Mouse (Mus musculus) ES-E14 (cell line): ENCODE data around the gene Odf3. TPM values are rescaled to one million over a fixed set of nuclear protein-coding genes. Genes with fewer than 3 reads are reported as not detected.

Experiments used
- DNase-seq: peaks from one replicate; pipeline ENCODE4 v3.0.0-alpha.2; 2013; ENCODE audit warnings: low read depth, low spot score
- H3K27ac ChIP-seq: 2 replicates; pipeline ENCODE4 v1.5.1; 2012; ENCODE audit warnings: low read depth, mild to moderate bottlenecking, low read length, moderate library complexity, mixed read lengths; ENCODE audit not compliant: poor library complexity, insufficient read depth, severe bottlenecking
- H3K36me3 ChIP-seq: 2 replicates; pipeline ENCODE4 v1.6.1; 2012; ENCODE audit warnings: mild to moderate bottlenecking, low read length, moderate library complexity, mixed read lengths; ENCODE audit not compliant: control insufficient read depth, poor library complexity, insufficient read depth, severe bottlenecking
- H3K4me1 ChIP-seq, 2 experiments: fragments of 150-350 bp in 1 of 2; sonication (generic) in 1 of 2; 2 replicates each; pipeline ENCODE4 v1.6.1; 2012; ENCODE audit warnings: low read length in 2 of 2, mild to moderate bottlenecking in 1 of 2, mixed read lengths in 1 of 2; ENCODE audit not compliant: control insufficient read depth in 2 of 2, insufficient read depth in 2 of 2, poor library complexity in 1 of 2
- H3K4me3 ChIP-seq, 2 experiments: fragments of 150-350 bp in 1 of 2; sonication (generic) in 1 of 2; 2 replicates each; pipeline ENCODE4 v1.5.1; 2012; ENCODE audit warnings: low read length in 2 of 2, low read depth in 1 of 2, mild to moderate bottlenecking in 1 of 2, mixed read lengths in 1 of 2; ENCODE audit not compliant: insufficient read depth in 1 of 2, poor library complexity in 1 of 2, severe bottlenecking in 1 of 2
- H3K9ac ChIP-seq: 2 replicates; pipeline ENCODE4 v1.6.1; 2012; ENCODE audit warnings: low read depth, mild to moderate bottlenecking, low read length, mixed read lengths; ENCODE audit not compliant: poor library complexity, insufficient read depth, severe bottlenecking
- H3K9me3 ChIP-seq: fragments of 150-350 bp; sonication (generic); 2 replicates; pipeline ENCODE4 v1.6.1; 2012; ENCODE audit warnings: low read depth, mild to moderate bottlenecking, low read length; ENCODE audit not compliant: control insufficient read depth, insufficient read depth
- CHD2 ChIP-seq: IDR thresholded peaks from 2 replicates; pipeline ENCODE4 v1.6.1; 2014; ENCODE audit warnings: mild to moderate bottlenecking, low read depth, low read length, inconsistent platforms
- HCFC1 ChIP-seq: IDR thresholded peaks from 2 replicates; pipeline ENCODE4 v1.6.1; 2012; ENCODE audit warnings: low read length, inconsistent platforms, borderline replicate concordance; ENCODE audit not compliant: insufficient read depth
- MAFK ChIP-seq: IDR thresholded peaks from 2 replicates; pipeline ENCODE4 v1.6.1; 2014; ENCODE audit warnings: mild to moderate bottlenecking, low read depth, low read length, inconsistent platforms; ENCODE audit not compliant: insufficient read depth
- ZC3H11A ChIP-seq: IDR thresholded peaks from 2 replicates; pipeline ENCODE4 v1.6.1; 2012; ENCODE audit warnings: low read depth, mild to moderate bottlenecking, inconsistent platforms, low read length, borderline replicate concordance
- ZNF384 ChIP-seq: IDR thresholded peaks from 2 replicates; pipeline ENCODE4 v1.6.1; 2012; ENCODE audit warnings: low read depth, low read length, inconsistent platforms
- in situ Hi-C, 2 experiments: fragments of 600-800 bp; cut with MboI; formaldehyde crosslinking; loops; one replicate each; pipeline ENCODE4 v1.15.1; 2025; ENCODE audit warnings: low sequenced_read_pairs in 2 of 2, inconsistent platforms in 1 of 2; ENCODE audit not compliant: unreplicated experiment in 2 of 2
- total RNA-seq: library from RNA; depleted of rRNA; stranded (reverse); fragments of 300-350 nt; gene quantifications from 2 replicates; pipeline ENCODE4 v1.2.3, GENCODE M21; 2012

Odf3 gene
- total RNA-seq, 1 experiment: not detected

DNA sequence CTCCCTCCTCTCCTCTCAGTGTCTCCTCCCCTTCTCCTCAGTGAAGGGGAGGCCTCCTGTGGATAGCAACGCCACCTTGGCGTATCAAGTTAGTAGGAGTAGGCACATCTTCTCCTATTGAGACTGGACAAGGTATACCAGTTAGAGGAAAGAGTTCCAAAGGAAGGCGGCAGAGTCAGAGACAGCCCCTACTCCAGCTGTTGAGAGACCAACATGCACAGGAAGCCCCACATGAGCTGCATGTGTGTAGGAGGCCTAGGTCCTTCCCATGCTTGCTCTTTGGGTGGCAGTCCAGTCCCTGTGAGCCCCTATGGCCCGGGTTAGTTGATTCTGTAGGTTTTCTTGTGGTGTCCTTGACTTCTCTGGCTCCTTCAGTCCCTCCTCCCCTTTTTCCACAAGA lies 14.3 kb upstream of the Odf3 start:
- in situ Hi-C loops: loop anchor here in 1 of 2 experiments (25.0 kb wide), 1 partner anchor 229 kb away; the partner anchor contains the start of gene B4galnt4
- TF ChIP-seq ZNF384 (no peak), MAFK (no peak), CHD2 (no peak), HCFC1 (no peak), ZC3H11A (no peak)
- no peaks in the 10 kb centered on the region for H3K9me3 ChIP-seq
- no peak overlapping the region for H3K9ac ChIP-seq
- H3K27ac ChIP-seq: no peak overlapping the region
- H3K4me3 ChIP-seq: no peak overlapping the region
- DNase-seq: no peak
- peaks cover 0 to 4% of the 10 kb centered on the region in 2 experiments; a peak in 1 of 4 replicates for H3K4me1 ChIP-seq
- peaks cover 4% of the 10 kb centered on the region; the same call in 1 of the 2 replicates for H3K36me3 ChIP-seq

DNA sequence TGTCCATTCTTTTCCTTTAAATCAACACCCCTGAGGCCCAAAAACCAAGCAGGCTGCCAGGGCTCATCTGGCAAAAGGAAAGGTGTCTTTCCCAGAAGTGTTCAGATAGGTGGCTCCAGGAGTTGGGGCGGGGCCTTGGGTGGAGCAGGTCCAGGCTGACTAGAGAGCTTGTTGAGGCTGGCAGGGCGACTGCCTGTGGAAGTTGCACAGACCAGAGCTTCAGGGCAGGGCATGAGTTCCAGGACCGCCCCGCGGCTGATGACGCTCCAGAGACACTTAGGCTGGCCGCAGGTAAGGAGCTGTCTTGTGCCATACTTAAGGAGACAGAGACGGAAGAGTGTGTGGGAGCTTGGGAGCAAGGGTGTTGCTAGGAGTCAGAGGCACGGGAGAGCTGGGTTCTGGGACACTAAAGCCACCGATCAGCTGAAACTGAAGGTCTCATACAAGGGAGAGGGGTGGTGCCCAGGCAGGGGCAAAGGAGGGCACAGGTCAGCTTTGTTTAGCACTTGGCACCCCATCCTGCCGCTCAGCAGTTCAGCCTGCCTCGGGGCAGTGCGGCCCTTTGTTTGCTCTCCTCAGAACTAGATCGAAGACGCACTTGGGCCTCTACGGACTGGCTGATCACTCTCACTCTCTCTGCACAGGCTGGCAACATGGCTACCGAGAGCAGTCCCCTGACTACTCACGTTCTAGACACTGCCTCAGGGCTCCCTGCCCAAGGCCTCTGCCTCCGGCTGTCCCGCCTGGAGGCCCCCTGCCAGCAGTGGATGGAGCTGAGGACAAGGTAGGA lies 12.4 kb upstream of the Odf3 start, which contains the start of gene Urah:
Gene Urah, plus strand, starts transcription at position 51 of the 790 bp plus-strand sequence.
- Histone ChIP-seq H3K9ac (peak within 1 kb of the TSS; percentile 56), H3K4me1 (peaks cover 0 to 7% of the 10 kb centered on the region in 2 experiments; a peak in 2 of 4 replicates), H3K9me3 (no peaks in the 10 kb centered on the region), H3K4me3 (peak within 1 kb of the TSS; percentile 58 to 72), H3K27ac (no peak within 1 kb of the TSS), H3K36me3 (peaks cover 4% of the 10 kb centered on the region; the same call in 1 of the 2 replicates)
- in situ Hi-C loops: loop anchor here in 1 of 2 experiments (25.0 kb wide), 1 partner anchor 227 kb away; the partner anchor contains the start of gene B4galnt4
- no peak for TF ChIP-seq ZC3H11A
- no peak for TF ChIP-seq HCFC1
- TF ChIP-seq CHD2: no peak
- no peak for TF ChIP-seq ZNF384
- TF ChIP-seq MAFK: no peak
- no peak for DNase-seq

DNA sequence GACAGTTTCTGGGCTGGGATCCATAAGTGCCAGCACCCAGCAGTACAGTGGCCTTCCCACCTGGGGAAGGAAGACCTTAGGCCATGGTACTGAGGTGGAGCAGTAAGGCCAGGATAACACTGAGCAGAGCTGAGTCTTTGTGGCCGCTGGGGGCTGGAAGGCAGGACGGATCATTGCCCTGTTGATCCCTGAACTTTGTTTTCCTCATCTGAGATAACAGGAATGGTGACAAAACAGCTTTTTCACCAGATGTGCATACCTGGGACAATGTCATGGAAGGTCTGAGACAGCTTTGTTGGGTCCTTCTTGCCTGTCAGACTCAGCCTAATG lies 11.9 kb upstream of the Odf3 start:
- Histone ChIP-seq H3K9ac (peak overlapping the region; percentile 56), H3K27ac (no peak overlapping the region), H3K4me3 (peak overlapping the region; percentile 58 to 72), H3K36me3 (peaks cover 4% of the 10 kb centered on the region; the same call in 1 of the 2 replicates), H3K4me1 (peaks cover 0 to 8% of the 10 kb centered on the region in 2 experiments; a peak in 2 of 4 replicates), H3K9me3 (no peaks in the 10 kb centered on the region)
- in situ Hi-C loops: loop anchor here in 1 of 2 experiments (25.0 kb wide), 1 partner anchor 227 kb away; the partner anchor contains the start of gene B4galnt4
- TF ChIP-seq ZC3H11A (no peak), MAFK (no peak), HCFC1 (no peak), ZNF384 (no peak), CHD2 (no peak)
- no peak for DNase-seq

DNA sequence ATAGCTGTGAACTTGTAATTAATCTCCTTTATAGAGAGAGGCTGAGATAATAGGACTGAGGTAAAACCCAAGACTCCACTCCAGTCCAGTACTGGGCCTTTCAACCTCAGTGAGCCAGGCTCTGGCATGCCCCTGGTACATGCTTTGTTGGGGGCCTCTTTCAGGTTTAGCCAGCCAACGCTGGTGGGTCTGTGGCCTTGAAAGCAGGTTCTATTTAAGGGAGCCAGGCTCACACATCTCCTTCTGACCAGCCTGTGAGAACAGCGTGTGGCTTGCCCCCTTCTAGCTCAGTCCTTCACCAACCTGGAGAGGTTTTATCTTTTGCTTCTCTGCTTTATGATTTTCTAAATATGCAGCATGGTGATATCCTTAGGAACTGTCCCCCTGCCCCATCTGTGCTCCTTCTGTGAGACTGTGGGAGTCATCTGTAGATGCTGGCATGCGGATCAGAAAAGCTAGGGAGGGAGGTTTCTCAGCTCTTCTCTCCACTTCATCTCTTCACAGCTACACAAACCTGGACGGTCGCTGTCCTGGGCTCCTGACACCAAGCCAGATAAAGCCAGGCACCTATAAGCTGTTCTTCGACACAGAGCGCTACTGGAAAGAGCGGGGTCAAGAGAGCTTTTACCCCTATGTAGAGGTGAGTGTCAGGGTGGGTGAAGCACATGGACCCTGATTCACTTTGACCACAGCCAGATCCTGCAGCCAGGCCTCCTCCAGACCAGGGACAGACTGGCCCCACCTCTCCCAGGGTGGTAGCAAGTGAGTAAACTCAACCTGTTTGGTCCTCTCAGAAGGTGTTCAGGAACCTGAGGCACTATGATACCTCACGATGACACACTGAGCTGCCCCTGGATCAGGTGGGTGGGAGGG lies 11.1 kb upstream of the Odf3 start:
- no peak overlapping the region for H3K27ac ChIP-seq
- no peaks in the 10 kb centered on the region for H3K9me3 ChIP-seq
- no peak overlapping the region for H3K4me3 ChIP-seq
- in situ Hi-C loops: loop anchor here in 1 of 2 experiments (25.0 kb wide), 1 partner anchor 226 kb away; the partner anchor contains the start of gene B4galnt4
- peaks cover 4% of the 10 kb centered on the region; the same call in 1 of the 2 replicates for H3K36me3 ChIP-seq
- H3K9ac ChIP-seq: no peak overlapping the region
- no peak for DNase-seq
- H3K4me1 ChIP-seq: peaks cover 0 to 13% of the 10 kb centered on the region in 2 experiments; a peak in 2 of 4 replicates
- TF ChIP-seq ZNF384: no peak
- no peak for TF ChIP-seq ZC3H11A
- TF ChIP-seq CHD2: no peak
- no peak for TF ChIP-seq HCFC1
- no peak for TF ChIP-seq MAFK
